Mouse (Mus musculus) forebrain, embryonic 12.5 days (tissue): ENCODE results near the gene Kank2. TPM values are rescaled to one million over a fixed set of nuclear protein-coding genes. Genes with fewer than 3 reads are reported as not detected.

Experiments used
- ATAC-seq: fragments of 200-750 bp; cut with Nextera tagmentation; 2 replicates; pipeline ENCODE4 v1.8.0; 2017; ENCODE audit warnings: moderate TSS enrichment; ENCODE audit not compliant: low FRiP score
- H3K27ac ChIP-seq: fragments of 300-500 bp; sonication (generic); 2 replicates; pipeline ENCODE4 v1.5.1; 2016; ENCODE audit warnings: mild to moderate bottlenecking
- H3K27me3 ChIP-seq: fragments of 300-500 bp; sonication (generic); 2 replicates; pipeline ENCODE4 v1.6.1; 2016; ENCODE audit warnings: mild to moderate bottlenecking
- H3K36me3 ChIP-seq: fragments of 300-500 bp; sonication (generic); replicated peaks from 2 replicates; pipeline ENCODE4 v1.6.1; 2016; ENCODE audit warnings: mild to moderate bottlenecking
- H3K4me1 ChIP-seq: fragments of 300-500 bp; sonication (generic); 2 replicates; pipeline ENCODE4 v1.6.1; 2016
- H3K4me2 ChIP-seq: fragments of 300-500 bp; sonication (generic); 2 replicates; pipeline ENCODE4 v1.6.1; 2016; ENCODE audit warnings: mild to moderate bottlenecking, moderate library complexity
- H3K4me3 ChIP-seq: fragments of 300-500 bp; sonication (generic); replicated peaks from 2 replicates; pipeline ENCODE4 v1.5.1; 2016; ENCODE audit warnings: mild to moderate bottlenecking
- H3K9ac ChIP-seq: fragments of 300-500 bp; sonication (generic); 2 replicates; pipeline ENCODE4 v1.6.1; 2016; ENCODE audit warnings: mild to moderate bottlenecking
- H3K9me3 ChIP-seq: fragments of 300-500 bp; sonication (generic); 2 replicates; pipeline ENCODE4 v1.6.1; 2016
- WGBS: fragments of 180-500 bp; shearing (Covaris S2); methylation state at CpG from one replicate; pipeline ENCODE4 v1.1.7; 2016; 5-methylcytosine and 5-hydroxymethylcytosine counted together
- polyA plus RNA-seq: library from polyadenylated mRNA; unstranded; fragments of >200 nt; fragmentation: Nextera tagmentation; extraction: Ambion mirVana; gene quantifications from 2 replicates; pipeline ENCODE4 v1.2.1, GENCODE M21; 2016

Gene Kank2
- polyA plus RNA-seq, 1 experiment from 2014 or later = 6.2 TPM

GRCm38 (mm10) chr9:21737188-21737587, 61.4 kb downstream of the Kank2 start:
- Histone ChIP-seq H3K27ac (no peak overlapping the region), H3K4me1 (no peaks in the 10 kb centered on the region), H3K27me3 (no peaks in the 10 kb centered on the region), H3K4me3 (no peak overlapping the region), H3K9me3 (no peaks in the 10 kb centered on the region), H3K9ac (no peak overlapping the region), H3K36me3 (peaks cover 96% of the 10 kb centered on the region), H3K4me2 (no peak overlapping the region)
- no peak for ATAC-seq
- 91% methylated on average over 10 of the region's 10 CpGs for WGBS

GRCm38 (mm10) chr9:21736580-21736979, 62.0 kb downstream of the Kank2 start:
- Histone ChIP-seq H3K9me3 (no peaks in the 10 kb centered on the region), H3K27ac (no peak overlapping the region), H3K4me3 (no peak overlapping the region), H3K4me1 (no peaks in the 10 kb centered on the region), H3K4me2 (no peak overlapping the region), H3K36me3 (peaks cover 96% of the 10 kb centered on the region), H3K9ac (no peak overlapping the region), H3K27me3 (no peaks in the 10 kb centered on the region)
- 84% methylated on average over 3 of the region's 3 CpGs for WGBS
- no peak for ATAC-seq

- H3K9me3 ChIP-seq = no peaks in the 10 kb centered on the region
- no peak overlapping the region for H3K4me2 ChIP-seq
- no peak overlapping the region for H3K4me3 ChIP-seq
- ATAC-seq = no peak
- H3K9ac ChIP-seq = no peak overlapping the region
- no peaks in the 10 kb centered on the region for H3K27me3 ChIP-seq
- H3K4me1 ChIP-seq = no peaks in the 10 kb centered on the region
- H3K27ac ChIP-seq = no peak overlapping the region
- 90% methylated on average over 14 of the region's 14 CpGs for WGBS
- H3K36me3 ChIP-seq = peaks cover 93% of the 10 kb centered on the region
Measured at GRCm38 (mm10) chr9:21735126-21735525, 63.4 kb downstream of the Kank2 start.

- WGBS = 96% methylated on average over 7 of the region's 7 CpGs
- no peaks in the 10 kb centered on the region for H3K27me3 ChIP-seq
- H3K9me3 ChIP-seq = no peaks in the 10 kb centered on the region
- H3K4me2 ChIP-seq = no peak overlapping the region
- H3K4me1 ChIP-seq = no peaks in the 10 kb centered on the region
- no peak overlapping the region for H3K4me3 ChIP-seq
- H3K36me3 ChIP-seq = peaks cover 92% of the 10 kb centered on the region
- H3K27ac ChIP-seq = no peak overlapping the region
- no peak overlapping the region for H3K9ac ChIP-seq
- no peak for ATAC-seq
Measured at GRCm38 (mm10) chr9:21733989-21734388, 64.6 kb downstream of the Kank2 start.

- ATAC-seq = no peak
- whole genome bisulfite sequencing = 88% methylated on average over 17 of the region's 17 CpGs
- H3K9me3 ChIP-seq = no peaks in the 10 kb centered on the region
- no peak overlapping the region for H3K4me3 ChIP-seq
- no peaks in the 10 kb centered on the region for H3K4me1 ChIP-seq
- H3K9ac ChIP-seq = no peak overlapping the region
- no peak overlapping the region for H3K4me2 ChIP-seq
- H3K27me3 ChIP-seq = no peaks in the 10 kb centered on the region
- H3K36me3 ChIP-seq = peaks cover 91% of the 10 kb centered on the region
- H3K27ac ChIP-seq = no peak overlapping the region
Measured at GRCm38 (mm10) chr9:21733446-21733845, 65.1 kb downstream of the Kank2 start.

GRCm38 (mm10) chr9:21732288-21732687, 66.3 kb downstream of the Kank2 start:
- H3K36me3 ChIP-seq = peaks cover 91% of the 10 kb centered on the region
- 91% methylated on average over 9 of the region's 9 CpGs for WGBS
- H3K4me2 ChIP-seq = no peak overlapping the region
- no peak overlapping the region for H3K27ac ChIP-seq
- no peak overlapping the region for H3K4me3 ChIP-seq
- H3K9me3 ChIP-seq = no peaks in the 10 kb centered on the region
- H3K9ac ChIP-seq = no peak overlapping the region
- H3K27me3 ChIP-seq = no peaks in the 10 kb centered on the region
- H3K4me1 ChIP-seq = no peaks in the 10 kb centered on the region
- ATAC-seq = no peak

GRCm38 (mm10) chr9:21729264-21729663, 69.3 kb downstream of the Kank2 start:
- Histone ChIP-seq H3K4me2 (no peak overlapping the region), H3K36me3 (peaks cover 81% of the 10 kb centered on the region), H3K9me3 (no peaks in the 10 kb centered on the region), H3K9ac (no peak overlapping the region), H3K4me3 (no peak overlapping the region), H3K27me3 (no peaks in the 10 kb centered on the region), H3K4me1 (peaks cover 22% of the 10 kb centered on the region), H3K27ac (no peak overlapping the region)
- 95% methylated on average over 7 of the region's 7 CpGs for WGBS
- no peak for ATAC-seq

GRCm38 (mm10) chr9:21728261-21728832, 70.2 kb downstream of the Kank2 start:
- WGBS = 91% methylated on average over 10 of the region's 10 CpGs
- H3K4me1 ChIP-seq = peaks cover 22% of the 10 kb centered on the region
- ATAC-seq = no peak
- H3K9ac ChIP-seq = no peak overlapping the region
- H3K4me3 ChIP-seq = no peak overlapping the region
- no peak overlapping the region for H3K27ac ChIP-seq
- no peaks in the 10 kb centered on the region for H3K9me3 ChIP-seq
- H3K4me2 ChIP-seq = no peak overlapping the region
- peaks cover 72% of the 10 kb centered on the region for H3K36me3 ChIP-seq
- H3K27me3 ChIP-seq = no peaks in the 10 kb centered on the region

GRCm38 (mm10) chr9:21726218-21726975, 72.1 kb downstream of the Kank2 start:
- no peak for ATAC-seq
- no peaks in the 10 kb centered on the region for H3K27me3 ChIP-seq
- H3K4me2 ChIP-seq = peak overlapping the region; percentile 38
- H3K9ac ChIP-seq = no peak overlapping the region
- H3K4me1 ChIP-seq = peaks cover 29% of the 10 kb centered on the region
- 90% methylated on average over 14 of the region's 14 CpGs for WGBS
- peak overlapping the region; percentile 27; the same call in 1 of the 2 replicates for H3K27ac ChIP-seq
- no peak overlapping the region for H3K4me3 ChIP-seq
- H3K9me3 ChIP-seq = no peaks in the 10 kb centered on the region
- H3K36me3 ChIP-seq = peaks cover 52% of the 10 kb centered on the region

GRCm38 (mm10) chr9:21725224-21726121, 73.1 kb downstream of the Kank2 start:
- Histone ChIP-seq H3K4me1 (peaks cover 29% of the 10 kb centered on the region), H3K4me2 (peak overlapping the region; percentile 59), H3K9me3 (no peaks in the 10 kb centered on the region), H3K27me3 (no peaks in the 10 kb centered on the region), H3K9ac (peak overlapping the region; percentile 79), H3K27ac (peak overlapping the region; percentile 27; the same call in 1 of the 2 replicates), H3K36me3 (peaks cover 46% of the 10 kb centered on the region), H3K4me3 (peak overlapping the region; percentile 75)
- WGBS = 90% methylated on average over 23 of the region's 23 CpGs
- ATAC-seq = no peak

- H3K4me1 ChIP-seq = peaks cover 29% of the 10 kb centered on the region
- ATAC-seq = peak; percentile 97
- H3K9ac ChIP-seq = peak overlapping the region; percentile 79
- no peaks in the 10 kb centered on the region for H3K27me3 ChIP-seq
- H3K9me3 ChIP-seq = no peaks in the 10 kb centered on the region
- H3K27ac ChIP-seq = peak overlapping the region; percentile 97
- under 1% methylated on average over 18 of the region's 18 CpGs for WGBS
- peaks cover 37% of the 10 kb centered on the region for H3K36me3 ChIP-seq
- peak overlapping the region; percentile 75 for H3K4me3 ChIP-seq
- H3K4me2 ChIP-seq = peak overlapping the region; percentile 59
Measured at GRCm38 (mm10) chr9:21724147-21724536, 74.4 kb downstream of the Kank2 start.
